Mouse (Mus musculus) G1E (cell line): ENCODE data around the gene Myo3b. TPM values are rescaled to one million over a fixed set of nuclear protein-coding genes. Genes with fewer than 3 reads are reported as not detected.

Experiments
- ATAC-seq: 2 replicates; pipeline ENCODE4 v1.8.0; 2016; ENCODE audit warnings: mild to moderate bottlenecking; ENCODE audit not compliant: insufficient number of reproducible peaks, poor library complexity, low FRiP score, severe bottlenecking; ENCODE audit errors: extremely low read depth
- DNase-seq: peaks from one replicate; pipeline ENCODE4 v3.0.0; 2012; ENCODE audit warnings: low spot score
- H3K27me3 ChIP-seq: 2 replicates; pipeline ENCODE4 v1.6.1; 2012; ENCODE audit warnings: mild to moderate bottlenecking, low read length, inconsistent platforms; ENCODE audit not compliant: insufficient read depth
- H3K36me3 ChIP-seq: replicated peaks from 2 replicates; pipeline ENCODE3; 2012; ENCODE audit warnings: mild to moderate bottlenecking, inconsistent platforms
- H3K4me1 ChIP-seq: 2 replicates; pipeline ENCODE4 v1.6.1; 2012; ENCODE audit warnings: low read depth, low read length, inconsistent platforms, mixed read lengths; ENCODE audit not compliant: insufficient read depth
- H3K4me3 ChIP-seq: 2 replicates; pipeline ENCODE4 v1.5.1; 2012; ENCODE audit warnings: low read depth, mild to moderate bottlenecking, inconsistent platforms, low read length, moderate library complexity, mixed read lengths
- H3K9me3 ChIP-seq: replicated peaks from 2 replicates; pipeline ENCODE4 v1.6.1; 2012; ENCODE audit warnings: inconsistent platforms
- CTCF ChIP-seq: IDR thresholded peaks from 2 replicates; pipeline ENCODE4 v1.5.1; 2012; ENCODE audit warnings: low read depth, low read length, inconsistent platforms, mixed read lengths
- GATA1 ChIP-seq: IDR thresholded peaks from 2 replicates; pipeline ENCODE4 v1.6.1; 2012; ENCODE audit warnings: borderline replicate concordance, low read length, inconsistent platforms, mixed read lengths
- GATA2 ChIP-seq: IDR thresholded peaks from 2 replicates; pipeline ENCODE4 v1.6.1; 2012; ENCODE audit warnings: low read depth, low read length, inconsistent platforms, borderline replicate concordance
- POLR2AphosphoS5 ChIP-seq: IDR thresholded peaks from 2 replicates; pipeline ENCODE4 v1.6.1; 2012; ENCODE audit warnings: low read depth, low read length, inconsistent platforms; ENCODE audit not compliant: insufficient replicate concordance
- TAL1 ChIP-seq: conservative IDR thresholded peaks from 2 replicates; pipeline ENCODE4 v1.6.1; 2012; ENCODE audit warnings: low read depth, low read length, inconsistent platforms, mixed read lengths
- polyA plus RNA-seq: library from polyadenylated mRNA; stranded (reverse); fragments of >175 nt; gene quantifications from 2 replicates; pipeline ENCODE4 v1.2.3, GENCODE M21; 2012
- total RNA-seq, 2 experiments: library from RNA; stranded (forward) in 1 of 2; stranded (reverse) in 1 of 2; fragments of 200-1000 nt in 1 of 2; fragments of >200 nt in 1 of 2; fragmentation: Nextera tagmentation in 1 of 2; gene quantifications; 2 replicates each; pipeline ENCODE4 v1.2.3; 2014 to 2017

Myo3b gene
- total and polyA plus RNA-seq, 3 experiments, result 0.05 TPM; not detected in 2

DNA sequence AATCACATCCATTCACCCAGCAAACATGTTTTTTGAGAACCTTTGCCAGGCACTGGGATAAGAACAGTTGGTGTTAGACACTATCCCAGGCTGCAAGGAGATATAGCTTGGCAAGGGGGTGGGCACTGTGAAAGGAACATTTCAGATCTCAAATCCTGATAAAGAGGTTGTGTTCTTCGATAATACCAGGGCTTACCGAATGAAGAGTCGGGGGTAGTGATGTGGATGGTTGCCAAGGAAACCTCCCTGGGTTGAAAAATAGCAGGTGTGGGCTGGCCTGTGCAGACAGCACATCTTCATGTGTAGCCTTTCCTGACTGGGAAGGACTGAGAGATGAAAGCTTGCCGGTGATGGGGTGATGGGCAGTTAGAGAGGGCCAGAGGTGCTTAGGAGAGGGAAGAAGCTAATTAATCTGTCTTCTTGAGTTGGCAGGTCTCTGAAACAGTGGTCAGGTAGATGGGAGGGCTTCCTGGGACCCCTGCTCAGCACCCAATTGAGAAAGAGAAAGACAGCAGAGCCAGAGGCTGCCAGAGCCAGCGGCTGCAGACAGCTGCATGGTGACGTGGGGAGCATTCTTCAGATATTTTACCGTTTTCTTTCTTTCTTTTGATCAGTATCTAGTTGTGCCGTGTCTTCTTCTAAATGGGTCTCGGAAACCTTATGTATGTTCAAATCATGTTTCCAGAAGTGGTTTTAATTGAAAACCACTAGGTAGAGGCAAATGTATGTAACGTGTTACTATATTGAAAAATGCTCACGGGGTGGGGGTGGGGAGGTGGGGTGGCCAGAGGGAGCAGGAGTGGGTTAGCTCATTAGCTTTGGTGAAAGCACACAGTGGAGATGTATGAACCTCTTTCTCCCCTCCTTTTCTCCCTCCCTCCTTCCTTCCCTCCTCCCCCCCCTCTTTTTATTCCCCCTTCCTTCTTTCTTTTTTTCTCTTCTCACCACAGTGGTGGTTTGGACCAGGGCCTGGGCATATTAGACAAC is 21.7 kb downstream of the Myo3b start:
- no peak for ATAC-seq
- H3K4me3 ChIP-seq, result no peak overlapping the region
- no peaks in the 10 kb centered on the region for H3K4me1 ChIP-seq
- no peaks in the 10 kb centered on the region for H3K36me3 ChIP-seq
- TF ChIP-seq GATA1, result no peak
- DNase-seq, result no peak
- H3K9me3 ChIP-seq, result no peaks in the 10 kb centered on the region
- peaks cover 12% of the 10 kb centered on the region for H3K27me3 ChIP-seq

DNA sequence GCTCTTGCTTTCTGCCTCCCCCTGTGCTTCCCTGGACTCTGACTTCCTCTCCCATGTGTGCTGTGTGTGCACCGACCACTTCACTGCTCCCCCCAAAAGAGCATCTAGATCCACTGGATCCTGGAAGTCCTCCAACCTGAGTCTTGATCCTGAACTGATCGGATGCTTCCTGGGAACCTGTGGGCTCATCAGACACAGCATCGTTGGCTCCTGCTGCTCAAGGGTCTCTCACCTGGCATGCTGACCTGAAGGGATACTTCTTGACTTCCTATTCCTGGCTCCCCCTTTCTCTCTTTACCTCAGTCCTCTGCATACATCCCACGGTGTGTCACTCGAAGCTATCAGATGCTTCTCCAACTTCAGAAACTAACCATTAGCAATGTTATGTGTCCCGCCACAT is 26.2 kb downstream of the Myo3b start:
- TF ChIP-seq POLR2AphosphoS5 (no peak), TAL1 (no peak), GATA2 (no peak), GATA1 (no peak), CTCF (no peak)
- Histone ChIP-seq H3K27me3 (peaks cover 11% of the 10 kb centered on the region; the same call in 1 of the 2 replicates), H3K36me3 (no peaks in the 10 kb centered on the region), H3K9me3 (no peaks in the 10 kb centered on the region), H3K4me1 (no peaks in the 10 kb centered on the region), H3K4me3 (no peak overlapping the region)
- ATAC-seq (no peak), DNase-seq (no peak)

DNA sequence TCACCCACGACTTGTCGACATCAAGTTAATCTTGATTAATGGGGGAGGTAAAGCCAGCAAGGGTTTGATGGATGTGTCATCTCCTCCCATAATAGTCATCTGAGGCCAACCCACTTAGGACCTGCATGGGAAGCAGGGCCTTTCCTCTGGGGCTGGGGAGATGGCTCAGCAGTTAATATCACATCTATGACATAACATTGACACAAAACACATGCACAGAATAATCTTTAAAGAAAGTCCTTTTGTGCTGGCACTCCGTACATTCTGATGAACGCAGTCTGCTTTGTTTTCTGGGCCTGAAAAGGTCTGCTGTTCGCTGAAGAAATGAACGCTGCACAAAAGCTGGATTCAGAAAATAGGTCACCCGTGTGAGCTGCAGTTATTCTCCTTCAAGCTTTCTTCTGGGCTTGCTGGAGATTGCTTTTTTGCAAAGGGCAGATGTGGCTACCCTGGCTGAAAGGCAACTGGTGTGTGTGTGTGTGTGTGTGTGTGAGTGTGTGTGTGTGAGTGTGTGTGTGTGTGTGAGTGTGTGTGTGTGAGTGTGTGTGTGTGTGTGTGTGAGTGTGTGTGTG is 26.9 kb downstream of the Myo3b start:
- ATAC-seq (no peak), DNase-seq (no peak)
- Histone ChIP-seq H3K9me3 (no peaks in the 10 kb centered on the region), H3K27me3 (peaks cover 8% of the 10 kb centered on the region; the same call in 1 of the 2 replicates), H3K36me3 (no peaks in the 10 kb centered on the region), H3K4me3 (no peak overlapping the region), H3K4me1 (no peaks in the 10 kb centered on the region)
- TF ChIP-seq CTCF (no peak), GATA2 (no peak), GATA1 (no peak), TAL1 (no peak), POLR2AphosphoS5 (no peak)

GRCm38 (mm10) chr2:70066338-70067022 is 27.6 kb downstream of the Myo3b start:
- no peak overlapping the region for H3K4me3 ChIP-seq
- no peak for DNase-seq
- H3K9me3 ChIP-seq, result no peaks in the 10 kb centered on the region
- TF ChIP-seq GATA1 (no peak), GATA2 (no peak)
- H3K27me3 ChIP-seq, result peaks cover 8% of the 10 kb centered on the region; the same call in 1 of the 2 replicates
- H3K36me3 ChIP-seq, result no peaks in the 10 kb centered on the region
- no peaks in the 10 kb centered on the region for H3K4me1 ChIP-seq
- ATAC-seq, result no peak

GRCm38 (mm10) chr2:70069861-70070260 is 30.9 kb downstream of the Myo3b start:
- Histone ChIP-seq H3K36me3 (no peaks in the 10 kb centered on the region), H3K4me3 (no peak overlapping the region), H3K27me3 (peaks cover 3% of the 10 kb centered on the region; the same call in 1 of the 2 replicates), H3K9me3 (no peaks in the 10 kb centered on the region), H3K4me1 (no peaks in the 10 kb centered on the region)
- ATAC-seq (no peak), DNase-seq (no peak)
- no peak for TF ChIP-seq POLR2AphosphoS5
- no peak for TF ChIP-seq GATA2
- no peak for TF ChIP-seq TAL1
- TF ChIP-seq CTCF, result no peak
- no peak for TF ChIP-seq GATA1

DNA sequence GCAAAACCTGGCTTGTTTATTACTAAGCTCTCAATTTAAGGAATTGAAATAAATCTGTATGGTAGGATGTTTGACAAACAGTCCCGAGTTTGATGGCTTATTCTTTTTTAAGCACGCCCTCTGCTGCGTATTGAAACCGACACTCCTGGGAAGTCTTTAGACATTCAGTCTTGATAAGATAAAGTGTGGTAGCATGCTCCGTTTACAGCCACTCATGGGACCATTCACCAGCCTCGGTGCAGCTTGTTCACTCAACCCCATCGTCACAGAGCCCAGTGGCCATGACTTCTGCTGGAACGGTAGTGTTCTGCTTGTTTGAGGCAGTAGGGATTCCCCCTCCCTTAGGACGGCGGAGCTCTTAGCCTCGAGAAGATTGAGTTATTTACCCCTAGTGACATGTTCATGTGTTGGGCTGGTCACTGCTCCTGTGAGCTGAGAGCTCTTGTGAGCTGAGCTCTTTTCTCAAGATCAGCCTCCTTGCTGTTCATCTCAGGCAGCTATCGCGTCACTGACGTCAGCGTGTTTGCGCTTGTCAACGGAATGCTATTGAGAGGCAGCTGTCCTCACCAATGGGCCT is 44.6 kb downstream of the Myo3b start:
- Histone ChIP-seq H3K4me3 (no peak overlapping the region), H3K36me3 (no peaks in the 10 kb centered on the region), H3K9me3 (no peaks in the 10 kb centered on the region), H3K4me1 (no peaks in the 10 kb centered on the region), H3K27me3 (peaks cover 5% of the 10 kb centered on the region; the same call in 1 of the 2 replicates)
- ATAC-seq, result no peak
- no peak for DNase-seq
- TF ChIP-seq CTCF (no peak), GATA1 (no peak), TAL1 (no peak), GATA2 (no peak), POLR2AphosphoS5 (no peak)
